Mouse (Mus musculus) embryonic fibroblast, embryonic 13.5 days (primary cell): ENCODE measurements around the gene Slc29a4. TPM values are rescaled to one million over a fixed set of nuclear protein-coding genes. Genes with fewer than 3 reads are reported as not detected.

ENCODE experiments used
- H3K27ac ChIP-seq: 2 replicates; pipeline ENCODE4 v1.5.1; 2012; ENCODE audit warnings: low read length, control low read depth, inconsistent platforms; ENCODE audit not compliant: insufficient read depth
- H3K4me1 ChIP-seq: 2 replicates; pipeline ENCODE4 v1.6.1; 2011; ENCODE audit warnings: low read length; ENCODE audit not compliant: control insufficient read depth, insufficient read depth
- H3K4me3 ChIP-seq: 2 replicates; pipeline ENCODE4 v1.5.1; 2011; ENCODE audit warnings: mild to moderate bottlenecking, control low read depth, low read length; ENCODE audit not compliant: insufficient read depth
- CTCF ChIP-seq: IDR thresholded peaks from 2 replicates; pipeline ENCODE4 v1.5.1; 2011; ENCODE audit warnings: mild to moderate bottlenecking, control low read depth, low read length, moderate library complexity, borderline replicate concordance; ENCODE audit not compliant: insufficient read depth
- POLR2A ChIP-seq: IDR thresholded peaks from 2 replicates; pipeline ENCODE4 v1.6.1; 2011; ENCODE audit warnings: low read depth, mild to moderate bottlenecking, control low read depth, low read length, moderate library complexity
- polyA plus RNA-seq: library from polyadenylated mRNA; stranded (reverse); fragments of >200 nt; gene quantifications from 2 replicates; pipeline ENCODE4 v1.2.4, GENCODE M21; 2011; ENCODE audit warnings: low read depth; ENCODE audit not compliant: missing spikeins, insufficient read length

Slc29a4 gene
- polyA plus RNA-seq = 0.39 and 1.3 TPM in 2 replicates

- Histone ChIP-seq H3K27ac (no peak within 1 kb of the TSS), H3K4me1 (no peaks in the 10 kb centered on the region), H3K4me3 (no peak within 1 kb of the TSS)
- TF ChIP-seq POLR2A = no peak
- no peak for TF ChIP-seq CTCF
Measured at GRCm38 (mm10) chr5:142692248-142692647, at the start of gene Slc29a4. Gene Slc29a4, plus strand, starts transcription at chr5:142692512.

GRCm38 (mm10) chr5:142648162-142648561 lies 44.1 kb upstream of the Slc29a4 start:
- Histone ChIP-seq H3K27ac (no peak overlapping the region), H3K4me3 (no peak overlapping the region), H3K4me1 (no peaks in the 10 kb centered on the region)
- TF ChIP-seq POLR2A (no peak), CTCF (no peak)

GRCm38 (mm10) chr5:142649460-142650050 lies 42.8 kb upstream of the Slc29a4 start:
- Histone ChIP-seq H3K4me1 (no peaks in the 10 kb centered on the region), H3K27ac (no peak overlapping the region)
- no peak for TF ChIP-seq POLR2A
- TF ChIP-seq CTCF = no peak

GRCm38 (mm10) chr5:142650390-142650789 lies 41.9 kb upstream of the Slc29a4 start:
- H3K27ac ChIP-seq = no peak overlapping the region
- H3K4me3 ChIP-seq = no peak overlapping the region
- H3K4me1 ChIP-seq = no peaks in the 10 kb centered on the region
- TF ChIP-seq POLR2A = no peak
- no peak for TF ChIP-seq CTCF

More at GRCm38 (mm10) chr5:142649460-142650050, 42.8 kb upstream of the Slc29a4 start:
- H3K4me3 ChIP-seq = no peak overlapping the region

GRCm38 (mm10) chr5:142650794-142651497 lies 41.4 kb upstream of the Slc29a4 start:
- TF ChIP-seq POLR2A (no peak), CTCF (no peak)
- Histone ChIP-seq H3K27ac (no peak overlapping the region), H3K4me3 (no peak overlapping the region), H3K4me1 (no peaks in the 10 kb centered on the region)

GRCm38 (mm10) chr5:142652266-142652665 lies 40.0 kb upstream of the Slc29a4 start:
- Histone ChIP-seq H3K4me1 (no peaks in the 10 kb centered on the region), H3K27ac (no peak overlapping the region), H3K4me3 (no peak overlapping the region)
- TF ChIP-seq POLR2A (no peak), CTCF (no peak)

- H3K27ac ChIP-seq = no peak overlapping the region
- H3K4me1 ChIP-seq = no peaks in the 10 kb centered on the region
- no peak overlapping the region for H3K4me3 ChIP-seq
- TF ChIP-seq POLR2A (no peak), CTCF (no peak)
Measured at GRCm38 (mm10) chr5:142660656-142661434, 31.5 kb upstream of the Slc29a4 start.

GRCm38 (mm10) chr5:142667921-142668320 lies 24.4 kb upstream of the Slc29a4 start:
- TF ChIP-seq CTCF (no peak), POLR2A (no peak)
- Histone ChIP-seq H3K4me1 (no peaks in the 10 kb centered on the region), H3K27ac (no peak overlapping the region), H3K4me3 (no peak overlapping the region)

GRCm38 (mm10) chr5:142668556-142669263 lies 23.6 kb upstream of the Slc29a4 start:
- no peak overlapping the region for H3K4me3 ChIP-seq
- no peaks in the 10 kb centered on the region for H3K4me1 ChIP-seq
- H3K27ac ChIP-seq = no peak overlapping the region
- TF ChIP-seq POLR2A (no peak), CTCF (no peak)
